Mouse (Mus musculus) embryonic stem cell, embryonic (primary cell): ENCODE results near the gene Eef1g.

Experiments
- CTCF ChIA-PET, 4 experiments: fragments of 300-600 bp in 2 of 4; fragments of 350-600 bp in 2 of 4; sonication (Branson Sonifier 250); formaldehyde crosslinking; loops; one replicate each; lab custom pipeline; 2022; ENCODE audit warnings: inconsistent platforms in 2 of 4; lab: Charles Lee
- POLR2A ChIA-PET, 4 experiments: fragments of 300-600 bp in 2 of 4; fragments of 350-600 bp in 2 of 4; sonication (Branson Sonifier 250); formaldehyde crosslinking; loops; one replicate each; lab custom pipeline; 2022; ENCODE audit warnings: antibody characterized with exemption in 4 of 4, inconsistent platforms in 1 of 4; lab: Charles Lee

The Eef1g gene

DNA sequence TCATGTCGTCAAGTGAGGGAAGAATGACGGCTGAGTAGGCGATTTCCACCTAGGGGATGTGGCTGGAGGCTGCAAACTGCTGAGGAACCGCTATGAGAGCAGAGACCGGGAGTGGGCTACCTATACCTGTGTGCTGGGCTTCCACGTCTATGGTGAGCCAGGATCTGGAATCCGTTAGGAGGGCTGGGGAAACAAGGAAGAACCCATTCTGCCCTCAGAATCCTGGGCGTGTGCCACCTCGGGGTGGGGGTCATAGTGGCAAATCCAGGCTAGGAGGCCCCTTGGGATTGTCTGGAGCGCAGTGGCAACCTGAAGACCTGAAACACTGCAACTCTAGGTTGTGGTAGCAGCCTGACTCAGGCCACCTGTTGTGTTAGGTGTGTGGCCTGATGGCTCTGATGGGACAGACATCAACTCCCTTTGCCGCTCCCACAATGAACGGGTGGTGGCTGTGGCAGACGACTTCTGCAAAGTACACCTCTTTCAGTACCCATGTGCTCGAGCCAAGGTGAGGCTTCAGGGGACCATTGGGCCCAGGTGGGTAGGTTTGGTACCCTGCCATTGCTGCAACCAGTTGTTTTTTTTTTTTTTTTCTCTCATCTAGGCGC is 26.2 kb upstream of the Eef1g start:
- POLR2A ChIA-PET, result interaction anchor here in 3 of 4 experiments (0.6 to 11.3 kb wide), 60 partner anchors 10 to 1330 kb away, joined by 3 to 201 read pairs (median 6); partner anchors contain the start of genes 1810009A15Rik (in 3 of the 3), B3gat3 (in 3 of the 3), Gm49416 (in 3 of the 3) and Tut1 (in 3 of the 3)
- CTCF ChIA-PET, result interaction anchor here in 1 of 4 experiments (0.7 kb wide), 1 partner anchor 1121 kb away, joined by 4 read pairs; no protein-coding TSS in a partner anchor

GRCm38 (mm10) chr19:8941136-8941514 is 25.7 kb upstream of the Eef1g start:
- ChIA-PET CTCF (interaction anchor here in 1 of 4 experiments (0.6 to 1.3 kb wide), 3 partner anchors 12 to 221 kb away, joined by 3 to 7 read pairs (median 5); partner anchors contain the start of genes Eml3 and Rom1), POLR2A (interaction anchor here (0.7 to 11.3 kb wide), 85 partner anchors 9 to 1207 kb away, joined by 3 to 201 read pairs (median 6); partner anchors contain the start of genes Tut1 (in 4 of the 4), 1810009A15Rik (in 3 of the 4), B3gat3 (in 3 of the 4) and Eef1g (in 3 of the 4))

- ChIA-PET CTCF (interaction anchor here in 3 of 4 experiments (0.6 to 1.3 kb wide), 6 partner anchors 12 to 1587 kb away, joined by 3 to 7 read pairs (median 4); partner anchors contain the start of genes Eml3 (in 1 of the 3) and Rom1 (in 1 of the 3)), POLR2A (interaction anchor here (0.6 to 11.3 kb wide), 109 partner anchors 9 to 1206 kb away, joined by 3 to 201 read pairs (median 6); partner anchors contain the start of genes Tut1 (in 4 of the 4), 1810009A15Rik (in 3 of the 4), B3gat3 (in 3 of the 4) and Eef1g (in 3 of the 4))
Observed at GRCm38 (mm10) chr19:8941515-8942217, 25.2 kb upstream of the Eef1g start, which contains the start of gene Mta2. Gene Mta2 (plus strand): TSS chr19:8941875.

GRCm38 (mm10) chr19:8942276-8942964 is 24.4 kb upstream of the Eef1g start:
- ChIA-PET CTCF (interaction anchor here in 2 of 4 experiments (0.6 to 1.3 kb wide), 3 partner anchors 13 to 50 kb away, joined by 3 to 7 read pairs (median 5); partner anchors contain the start of genes Eml3 (in 1 of the 2) and Rom1 (in 1 of the 2)), POLR2A (interaction anchor here (0.6 to 11.3 kb wide), 93 partner anchors 8 to 229 kb away, joined by 3 to 201 read pairs (median 6); partner anchors contain the start of genes Tut1 (in 4 of the 4), 1810009A15Rik (in 3 of the 4), B3gat3 (in 3 of the 4) and Eef1g (in 3 of the 4))

- CTCF ChIA-PET, result no interaction called here
- POLR2A ChIA-PET, result interaction anchor here (0.6 to 11.3 kb wide), 36 partner anchors 10 to 1812 kb away, joined by 3 to 201 read pairs (median 4); partner anchors contain the start of genes Tut1 (in 4 of the 4), B3gat3 (in 3 of the 4), Eef1g (in 2 of the 4) and 1700092M07Rik (in 1 of the 4)
Observed at GRCm38 (mm10) chr19:8943047-8943446, 23.8 kb upstream of the Eef1g start.

GRCm38 (mm10) chr19:8944062-8944461 is 22.8 kb upstream of the Eef1g start:
- CTCF ChIA-PET, result interaction anchor here in 1 of 4 experiments (0.9 kb wide), 1 partner anchor 226 kb away, joined by 3 read pairs; no protein-coding TSS in a partner anchor
- POLR2A ChIA-PET, result interaction anchor here in 3 of 4 experiments (0.6 to 11.3 kb wide), 31 partner anchors 9 to 1970 kb away, joined by 3 to 201 read pairs (median 5); partner anchors contain the start of genes Eef1g (in 3 of the 3), Tut1 (in 3 of the 3), B3gat3 (in 2 of the 3) and 1810009A15Rik (in 1 of the 3)

- POLR2A ChIA-PET, result interaction anchor here in 3 of 4 experiments (0.7 to 11.3 kb wide), 32 partner anchors 8 to 170 kb away, joined by 3 to 201 read pairs (median 5); partner anchors contain the start of genes Eef1g (in 3 of the 3), Tut1 (in 3 of the 3), B3gat3 (in 2 of the 3) and 1810009A15Rik (in 1 of the 3)
- CTCF ChIA-PET, result interaction anchor here in 1 of 4 experiments (0.9 kb wide), 1 partner anchor 226 kb away, joined by 3 read pairs; no protein-coding TSS in a partner anchor
Observed at GRCm38 (mm10) chr19:8944750-8945149, 22.1 kb upstream of the Eef1g start.

GRCm38 (mm10) chr19:8945251-8945650 is 21.6 kb upstream of the Eef1g start:
- ChIA-PET POLR2A (interaction anchor here (0.6 to 11.3 kb wide), 44 partner anchors 8 to 232 kb away, joined by 3 to 201 read pairs (median 4); partner anchors contain the start of genes 1810009A15Rik (in 3 of the 4), Eef1g (in 3 of the 4), Gm49416 (in 3 of the 4) and Tut1 (in 3 of the 4)), CTCF (interaction anchor here in 1 of 4 experiments (0.6 kb wide), 1 partner anchor 8 kb away, joined by 3 read pairs; no protein-coding TSS in a partner anchor)

- CTCF ChIA-PET, result no interaction called here
Observed at GRCm38 (mm10) chr19:8946929-8947328, 19.9 kb upstream of the Eef1g start.

DNA sequence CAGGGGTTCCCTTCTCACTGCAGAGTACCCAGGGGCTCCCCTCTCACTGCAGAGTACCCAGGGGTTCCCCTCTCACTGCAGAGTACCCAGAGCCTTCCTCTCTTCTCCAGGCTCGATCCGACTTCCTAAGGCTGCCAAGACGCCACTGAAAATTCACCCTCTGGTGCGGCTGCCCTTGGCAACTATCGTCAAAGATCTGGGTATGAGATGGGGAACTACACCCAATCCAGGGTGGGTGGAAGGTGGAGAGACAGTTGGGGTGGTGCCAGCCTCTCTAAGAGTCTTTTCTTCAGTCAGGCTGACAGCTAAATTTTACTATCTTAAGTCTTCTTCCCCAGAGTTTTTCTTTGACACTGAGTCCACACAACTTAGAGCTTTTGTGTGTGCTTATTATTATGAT is 16.7 kb upstream of the Eef1g start:
- CTCF ChIA-PET, result no interaction called here
- POLR2A ChIA-PET, result interaction anchor here in 2 of 4 experiments (0.8 to 13.6 kb wide), 19 partner anchors 8 to 227 kb away, joined by 3 to 424 read pairs (median 4); partner anchors contain the start of genes Eef1g (in 2 of the 2), Mta2 (in 2 of the 2), Slc3a2 (in 2 of the 2) and Ubxn1 (in 2 of the 2)

More at GRCm38 (mm10) chr19:8946929-8947328, 19.9 kb upstream of the Eef1g start:
- POLR2A ChIA-PET, result interaction anchor here (0.7 to 11.3 kb wide), 18 partner anchors 11 to 292 kb away, joined by 3 to 201 read pairs (median 4); partner anchors contain the start of genes 1810009A15Rik (in 3 of the 4), Gm49416 (in 3 of the 4), B3gat3 (in 2 of the 4) and Eef1g (in 2 of the 4)

GRCm38 (mm10) chr19:8952241-8952640 is 14.6 kb upstream of the Eef1g start:
- ChIA-PET POLR2A (interaction anchor here (0.6 to 13.6 kb wide), 54 partner anchors 8 to 239 kb away, joined by 3 to 424 read pairs (median 10); partner anchors contain the start of genes Mta2 (in 4 of the 4), Eml3 (in 3 of the 4), Rom1 (in 3 of the 4) and 1810009A15Rik (in 2 of the 4)), CTCF (interaction anchor here in 2 of 4 experiments (0.6 to 2.2 kb wide), 2 partner anchors 234 kb away, joined by 5 to 8 read pairs; no protein-coding TSS in a partner anchor)

DNA sequence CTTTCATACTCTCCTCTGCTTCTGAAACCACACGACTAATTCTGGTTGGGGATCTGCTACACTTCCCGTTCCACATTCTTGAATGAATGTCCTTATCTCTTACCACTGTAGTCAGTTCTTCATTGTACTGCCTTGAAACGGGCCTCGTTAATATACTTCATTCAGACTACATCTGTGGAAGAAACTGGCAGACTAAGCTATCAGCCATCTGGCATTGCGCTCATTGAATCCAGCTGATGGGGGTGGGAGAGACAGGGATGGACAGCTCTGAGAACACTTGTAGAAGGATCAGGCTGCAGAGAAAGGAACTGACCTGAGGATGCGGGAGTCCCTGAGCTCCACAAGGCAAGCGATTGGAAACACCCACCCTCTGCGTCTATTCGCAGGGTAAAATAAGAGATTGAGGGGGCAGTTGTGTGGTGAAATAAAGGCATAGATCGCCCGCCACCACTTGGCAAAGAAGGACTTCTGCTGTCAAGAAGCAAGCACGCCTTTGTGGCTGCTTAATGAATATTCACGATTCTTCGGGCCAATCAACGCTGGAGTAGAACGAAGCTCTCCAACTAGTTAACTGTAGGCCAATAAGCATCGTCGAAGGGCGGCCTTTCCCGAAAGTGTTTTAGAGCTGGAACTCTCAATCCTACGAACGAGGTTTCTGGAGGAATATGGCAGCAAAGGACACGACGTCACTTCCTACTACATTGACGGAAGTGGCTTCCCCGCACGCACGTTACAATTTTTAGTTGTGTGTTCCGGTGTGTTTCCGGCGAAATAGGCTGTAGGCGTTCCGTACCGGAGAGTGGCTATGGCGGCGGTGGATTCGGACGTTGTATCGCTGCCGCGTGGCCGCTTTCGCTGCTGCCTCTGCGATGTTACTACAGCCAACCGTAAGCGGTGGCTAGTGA is 13.5 kb upstream of the Eef1g start, which contains the start of gene Tut1:
Tut1 (plus strand) TSS at position 713 of the 905 bp plus-strand sequence.
- ChIA-PET CTCF (interaction anchor here in 3 of 4 experiments (0.5 to 2.2 kb wide), 10 partner anchors 12 to 291 kb away, joined by 3 to 8 read pairs (median 3); partner anchors contain the start of genes Eef1g (in 2 of the 3) and Gng3 (in 1 of the 3)), POLR2A (interaction anchor here (0.6 to 13.6 kb wide), 142 partner anchors 8 to 240 kb away, joined by 3 to 424 read pairs (median 5); partner anchors contain the start of genes 1810009A15Rik (in 4 of the 4), Gm49416 (in 4 of the 4), Mta2 (in 4 of the 4) and B3gat3 (in 3 of the 4))

DNA sequence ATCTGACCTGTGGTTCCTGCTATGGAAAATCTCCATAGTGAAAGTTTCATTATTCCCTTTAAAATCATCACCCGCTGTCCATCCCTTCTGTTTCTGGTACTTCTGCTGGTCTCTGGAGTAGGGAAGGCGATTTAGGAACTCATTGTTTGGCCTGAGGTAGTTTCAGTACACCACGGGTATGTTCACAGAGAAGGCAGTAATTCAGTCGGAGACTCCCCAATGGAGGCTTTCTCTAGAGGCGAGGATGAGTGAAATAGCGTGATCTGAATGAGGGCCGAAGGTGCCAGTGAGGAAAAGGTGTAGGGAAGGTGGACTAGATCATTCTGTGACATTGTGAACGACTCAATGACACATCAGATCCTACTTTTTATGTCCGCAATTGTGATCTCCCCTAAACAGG is 12.7 kb upstream of the Eef1g start:
- POLR2A ChIA-PET, result interaction anchor here (0.6 to 13.6 kb wide), 109 partner anchors 8 to 1252 kb away, joined by 3 to 424 read pairs (median 5); partner anchors contain the start of genes 1810009A15Rik (in 4 of the 4), Gm49416 (in 4 of the 4), Mta2 (in 4 of the 4) and Eef1g (in 3 of the 4)
- CTCF ChIA-PET, result interaction anchor here in 3 of 4 experiments (0.5 to 2.2 kb wide), 8 partner anchors 11 to 292 kb away, joined by 3 to 8 read pairs (median 3); partner anchors contain the start of genes Eef1g (in 2 of the 3) and Gng3 (in 1 of the 3)

GRCm38 (mm10) chr19:8962256-8962655 is 4.6 kb upstream of the Eef1g start:
- ChIA-PET CTCF (no interaction called here), POLR2A (interaction anchor here in 3 of 4 experiments (0.6 to 13.6 kb wide), 16 partner anchors 9 to 239 kb away, joined by 3 to 424 read pairs (median 3); partner anchors contain the start of genes Tut1 (in 3 of the 3), 1810009A15Rik (in 1 of the 3), Eef1g (in 1 of the 3) and Ganab (in 1 of the 3))
